Mouse (Mus musculus) E14TG2a.4 (cell line): ENCODE data around the gene Gm20388.

Experiments
- CTCF ChIP-seq: conservative IDR thresholded peaks from 2 replicates; pipeline ENCODE4 v1.5.1; 2014; ENCODE audit warnings: low read length
- NANOG ChIP-seq: IDR thresholded peaks from 2 replicates; pipeline ENCODE4 v1.6.1; 2014; ENCODE audit warnings: borderline replicate concordance, low read length, mixed read lengths

DNA sequence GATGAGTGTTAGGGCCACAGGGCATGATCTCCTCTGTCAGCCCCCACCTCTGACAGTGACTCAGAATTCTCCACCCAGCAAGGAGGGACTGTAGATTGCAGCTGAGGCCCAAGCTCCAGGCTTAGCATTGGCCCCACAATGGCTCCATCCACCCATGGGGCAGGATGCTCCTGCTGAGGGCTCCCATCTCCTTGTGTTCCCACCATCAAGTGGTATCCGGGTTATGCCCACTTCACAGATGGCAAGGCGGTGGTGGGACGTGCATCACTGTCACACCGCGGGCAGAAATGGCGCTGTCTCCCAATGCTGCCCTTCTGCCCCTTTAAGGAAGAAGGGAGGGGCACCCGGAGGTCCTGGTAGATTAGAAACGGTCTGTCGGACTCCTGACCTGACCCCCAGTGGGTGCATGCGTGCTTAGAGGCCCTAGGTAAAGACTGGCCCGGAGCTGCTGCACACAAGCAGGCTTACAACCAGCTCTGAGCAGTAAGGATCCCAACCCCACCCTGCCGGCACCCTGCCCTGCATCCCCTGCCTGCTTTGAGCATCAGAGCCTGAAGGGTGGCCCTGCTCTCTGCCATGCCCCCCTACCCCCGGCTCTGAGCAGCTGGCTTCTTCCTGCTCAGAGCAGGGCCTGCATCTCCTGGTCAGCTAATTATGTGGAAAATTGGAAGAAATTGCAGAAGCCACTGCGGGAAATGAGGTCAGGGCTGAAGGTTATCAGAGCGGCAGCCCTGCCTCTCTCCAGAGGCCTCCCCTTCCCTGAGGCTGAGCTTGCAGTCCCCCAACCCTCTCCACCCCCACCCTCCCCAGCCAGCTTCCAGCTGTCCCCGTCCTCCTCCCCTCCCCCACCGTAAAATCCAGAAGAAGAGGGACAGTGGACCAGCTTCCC lies 384.6 kb downstream of the Gm20388 start:
- no peak for TF ChIP-seq CTCF
- TF ChIP-seq NANOG, result no peak
